Mouse (Mus musculus): ENCODE data around the gene Slc32a1. TPM values are rescaled to one million over a fixed set of nuclear protein-coding genes. Genes with fewer than 3 reads are reported as not detected.
A peak's percentile ranks its signal among the peaks of the same experiment; 100 is the strongest.

Gene Slc32a1
- polyA plus RNA-seq, 1 experiment from 2014 or later, result 0.07 TPM

DNA sequence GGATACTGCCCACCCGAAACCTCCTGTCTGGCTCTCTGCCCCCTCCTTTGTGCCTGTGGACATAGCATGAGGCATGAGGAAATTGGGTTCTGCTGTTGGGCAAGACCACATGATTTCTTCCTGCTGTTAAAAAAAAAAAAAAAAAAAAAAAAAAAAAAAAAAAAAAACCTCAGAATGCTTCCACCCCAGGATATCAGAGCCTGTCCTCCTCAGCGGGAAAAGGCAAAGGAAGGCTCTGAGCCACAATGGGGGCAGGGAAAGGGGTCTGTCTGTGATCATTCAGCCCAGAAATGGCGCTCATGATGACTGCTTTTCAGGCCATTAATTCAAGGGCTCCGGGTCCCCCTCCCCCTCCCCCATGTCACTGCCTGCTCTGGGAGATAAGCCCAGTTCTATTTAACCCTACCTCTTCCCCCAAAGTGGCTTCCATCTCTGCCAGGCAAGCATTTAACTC is 4.0 kb upstream of the Slc32a1 start:
- peaks cover 84% of the 10 kb centered on the region for H3K27me3 ChIP-seq (replicated peaks; ENCODE audit: control insufficient read depth, insufficient read depth, low read length)
- H3K4me3 ChIP-seq (ENCODE audit: low read depth, low read length), result no peak overlapping the region
- no peaks in the 10 kb centered on the region for H3K9me3 ChIP-seq (ENCODE audit: control insufficient read depth, low read length)
- WGBS, result 6% methylated on average over 4 of the region's 4 CpGs
- no peak overlapping the region for H3K9ac ChIP-seq (ENCODE audit: low read depth, low read length)
- ATAC-seq (ENCODE audit: low read depth) (no peak; the same call in 1 of the 2 replicates), DNase-seq (ENCODE audit: low spot score) (no peak)
- no peak overlapping the region for H3K27ac ChIP-seq (replicated peaks; ENCODE audit: low read depth, low read length)
- peaks cover 2% of the 10 kb centered on the region; the same call in 1 of the 2 replicates for H3K4me1 ChIP-seq (ENCODE audit: control insufficient read depth, insufficient read depth, low read length)
- no peak overlapping the region for H3K4me2 ChIP-seq (ENCODE audit: low read depth, low read length)
- H3K36me3 ChIP-seq (ENCODE audit: control insufficient read depth, insufficient read depth, low read length), result no peaks in the 10 kb centered on the region

DNA sequence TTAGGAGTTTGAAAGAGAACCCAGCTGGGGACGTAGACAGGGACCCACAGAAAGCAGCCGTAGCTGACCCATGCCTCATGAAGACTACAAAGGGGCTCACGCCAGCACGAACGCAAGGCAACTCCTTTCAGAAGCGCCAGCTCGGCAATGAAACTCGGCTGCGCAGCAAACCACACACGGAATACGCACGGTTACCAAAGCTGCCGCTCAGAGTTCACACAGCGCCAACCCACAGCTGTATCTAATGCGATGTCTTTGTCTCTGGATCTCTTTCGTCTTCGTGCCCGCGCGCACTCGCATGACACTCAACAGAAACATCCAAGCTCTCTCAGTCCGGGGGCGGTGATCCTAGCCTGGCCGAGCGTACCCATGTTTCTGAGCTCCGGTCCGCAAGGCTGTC is 886 bp upstream of the Slc32a1 start:
- no peaks in the 10 kb centered on the region for H3K9me3 ChIP-seq (ENCODE audit: control insufficient read depth, low read length)
- no peaks in the 10 kb centered on the region for H3K36me3 ChIP-seq (ENCODE audit: control insufficient read depth, insufficient read depth, low read length)
- under 1% methylated on average over 27 of the region's 27 CpGs for WGBS
- ATAC-seq (ENCODE audit: low read depth) (no peak), DNase-seq (ENCODE audit: low spot score) (no peak)
- no peak overlapping the region for H3K4me2 ChIP-seq (ENCODE audit: low read depth, low read length)
- peaks cover 2% of the 10 kb centered on the region; the same call in 1 of the 2 replicates for H3K4me1 ChIP-seq (ENCODE audit: control insufficient read depth, insufficient read depth, low read length)
- H3K27ac ChIP-seq (replicated peaks; ENCODE audit: low read depth, low read length), result no peak overlapping the region
- H3K9ac ChIP-seq (ENCODE audit: low read depth, low read length), result no peak overlapping the region
- H3K27me3 ChIP-seq (replicated peaks; ENCODE audit: control insufficient read depth, insufficient read depth, low read length), result peaks cover 96% of the 10 kb centered on the region
- H3K4me3 ChIP-seq (ENCODE audit: low read depth, low read length), result peak overlapping the region; percentile 13; the same call in 1 of the 2 replicates

DNA sequence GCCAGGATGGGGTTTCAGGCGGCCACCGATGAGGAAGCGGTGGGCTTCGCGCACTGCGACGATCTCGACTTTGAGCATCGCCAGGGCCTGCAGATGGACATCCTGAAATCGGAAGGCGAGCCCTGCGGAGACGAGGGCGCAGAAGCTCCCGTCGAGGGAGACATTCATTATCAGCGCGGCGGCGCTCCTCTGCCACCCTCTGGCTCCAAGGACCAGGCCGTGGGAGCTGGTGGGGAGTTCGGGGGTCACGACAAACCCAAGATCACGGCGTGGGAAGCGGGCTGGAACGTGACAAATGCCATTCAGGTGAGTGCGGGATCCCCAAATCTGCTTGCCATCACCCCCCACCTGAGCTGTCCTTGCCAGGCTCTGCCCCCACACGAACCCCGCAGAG is 756 bp downstream of the Slc32a1 start:
- ATAC-seq (ENCODE audit: low read depth) (no peak), DNase-seq (ENCODE audit: low spot score) (no peak)
- Histone ChIP-seq H3K4me3 (ENCODE audit: low read depth, low read length) (peak overlapping the region; percentile 29; the same call in 1 of the 2 replicates), H3K9me3 (ENCODE audit: control insufficient read depth, low read length) (no peaks in the 10 kb centered on the region), H3K4me2 (ENCODE audit: low read depth, low read length) (peak overlapping the region; percentile 43; the same call in 1 of the 2 replicates), H3K36me3 (ENCODE audit: control insufficient read depth, insufficient read depth, low read length) (no peaks in the 10 kb centered on the region), H3K27me3 (replicated peaks; ENCODE audit: control insufficient read depth, insufficient read depth, low read length) (peaks cover 100% of the 10 kb centered on the region), H3K27ac (replicated peaks; ENCODE audit: low read depth, low read length) (no peak overlapping the region), H3K4me1 (ENCODE audit: control insufficient read depth, insufficient read depth, low read length) (peaks cover 6% of the 10 kb centered on the region; the same call in 1 of the 2 replicates), H3K9ac (ENCODE audit: low read depth, low read length) (no peak overlapping the region)
- WGBS, result under 1% methylated on average over 24 of the region's 30 CpGs

DNA sequence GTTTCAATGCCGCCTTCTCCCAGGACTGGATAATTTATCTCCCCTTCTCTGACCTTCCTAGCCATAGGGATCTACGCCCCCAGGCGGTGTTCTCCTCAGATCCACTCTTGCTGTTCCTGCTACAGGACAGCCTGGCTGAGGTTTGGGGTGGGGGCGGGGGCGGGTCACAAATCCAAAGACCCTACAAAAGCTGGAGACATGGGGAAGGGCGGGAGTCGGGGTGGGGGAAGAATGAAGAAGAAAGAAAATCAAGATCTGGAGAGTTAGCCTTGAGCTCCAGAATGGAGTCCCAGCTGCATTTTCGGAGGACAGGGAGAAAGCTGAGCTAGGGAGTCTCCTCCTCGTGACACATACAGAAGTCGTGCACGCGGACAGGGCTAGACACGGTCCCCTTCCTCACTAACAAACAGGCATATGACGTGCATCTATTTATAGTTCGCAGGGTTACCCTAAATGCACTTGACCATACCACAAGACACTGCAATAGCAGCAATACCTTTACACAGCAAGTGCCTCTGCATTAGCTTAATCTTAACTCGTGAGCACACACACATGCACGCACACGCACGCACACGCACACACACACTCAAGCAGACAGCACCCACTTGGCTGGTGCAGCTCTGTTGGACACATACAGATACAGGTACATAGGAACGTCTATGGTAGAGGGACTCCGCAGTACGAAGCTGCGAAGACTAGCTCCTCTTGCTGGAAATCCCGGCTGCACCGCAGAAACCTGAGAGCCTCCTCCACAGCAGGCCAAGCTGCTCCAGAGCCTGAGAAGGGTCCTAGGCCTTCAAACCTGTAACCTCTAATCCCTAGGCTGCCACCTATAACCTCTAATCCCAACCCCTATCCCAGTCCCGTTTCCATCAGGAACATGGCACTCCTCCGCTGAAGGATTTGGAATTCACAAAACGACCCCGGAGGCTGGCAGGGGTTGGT is 1.4 kb downstream of the Slc32a1 start:
- DNase-seq (ENCODE audit: low spot score), result no peak
- Histone ChIP-seq H3K4me3 (ENCODE audit: low read depth, low read length) (no peak overlapping the region; the same call in 1 of the 2 replicates), H3K27me3 (replicated peaks; ENCODE audit: control insufficient read depth, insufficient read depth, low read length) (peaks cover 100% of the 10 kb centered on the region)

DNA sequence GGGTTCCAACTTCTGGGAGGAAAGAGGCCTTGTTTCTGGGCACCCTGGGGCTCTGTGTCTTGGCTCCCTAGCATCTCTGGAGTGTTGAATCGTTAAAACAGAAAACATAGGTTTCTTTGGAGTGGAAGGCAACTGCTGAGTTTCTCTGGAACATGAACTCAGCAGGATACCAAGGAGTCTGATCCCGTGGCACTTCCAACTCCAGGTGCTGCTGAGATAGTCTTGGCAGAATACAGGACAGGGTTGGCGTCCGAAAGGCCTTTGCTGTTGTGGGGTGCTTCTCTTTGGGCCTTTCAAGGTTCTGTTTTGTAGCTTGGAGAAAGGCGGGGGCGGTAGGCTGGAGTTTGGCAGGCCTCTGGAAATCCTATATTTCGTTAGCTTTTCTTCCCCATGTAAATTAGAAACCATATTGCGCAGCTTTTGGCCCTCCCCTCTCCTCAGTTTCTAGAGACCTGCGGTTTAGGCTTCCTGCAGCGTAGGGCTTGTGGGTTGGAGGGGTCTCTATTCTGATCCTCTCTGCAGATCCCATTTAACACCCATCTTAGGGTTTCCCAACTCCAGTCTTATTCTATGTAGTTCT is 2.2 kb downstream of the Slc32a1 start:
- no peak for ATAC-seq (ENCODE audit: low read depth)
- Histone ChIP-seq H3K9ac (ENCODE audit: low read depth, low read length) (no peak overlapping the region), H3K27ac (replicated peaks; ENCODE audit: low read depth, low read length) (no peak overlapping the region), H3K4me1 (ENCODE audit: control insufficient read depth, insufficient read depth, low read length) (peaks cover 6% of the 10 kb centered on the region; the same call in 1 of the 2 replicates), H3K9me3 (ENCODE audit: control insufficient read depth, low read length) (no peaks in the 10 kb centered on the region), H3K36me3 (ENCODE audit: control insufficient read depth, insufficient read depth, low read length) (no peaks in the 10 kb centered on the region), H3K4me2 (ENCODE audit: low read depth, low read length) (no peak overlapping the region), H3K4me3 (ENCODE audit: low read depth, low read length) (no peak overlapping the region), H3K27me3 (replicated peaks; ENCODE audit: control insufficient read depth, insufficient read depth, low read length) (peaks cover 100% of the 10 kb centered on the region)
- WGBS, result 2% methylated on average over 10 of the region's 10 CpGs
- DNase-seq (ENCODE audit: low spot score), result no peak

More for the DNA sequence above, 1.4 kb downstream of the Slc32a1 start:
- Histone ChIP-seq H3K4me1 (ENCODE audit: control insufficient read depth, insufficient read depth, low read length) (peaks cover 6% of the 10 kb centered on the region; the same call in 1 of the 2 replicates), H3K36me3 (ENCODE audit: control insufficient read depth, insufficient read depth, low read length) (no peaks in the 10 kb centered on the region), H3K27ac (replicated peaks; ENCODE audit: low read depth, low read length) (no peak overlapping the region), H3K4me2 (ENCODE audit: low read depth, low read length) (no peak overlapping the region), H3K9me3 (ENCODE audit: control insufficient read depth, low read length) (no peaks in the 10 kb centered on the region), H3K9ac (ENCODE audit: low read depth, low read length) (no peak overlapping the region)
- 2% methylated on average over 29 of the region's 30 CpGs for WGBS
- ATAC-seq (ENCODE audit: low read depth), result no peak

DNA sequence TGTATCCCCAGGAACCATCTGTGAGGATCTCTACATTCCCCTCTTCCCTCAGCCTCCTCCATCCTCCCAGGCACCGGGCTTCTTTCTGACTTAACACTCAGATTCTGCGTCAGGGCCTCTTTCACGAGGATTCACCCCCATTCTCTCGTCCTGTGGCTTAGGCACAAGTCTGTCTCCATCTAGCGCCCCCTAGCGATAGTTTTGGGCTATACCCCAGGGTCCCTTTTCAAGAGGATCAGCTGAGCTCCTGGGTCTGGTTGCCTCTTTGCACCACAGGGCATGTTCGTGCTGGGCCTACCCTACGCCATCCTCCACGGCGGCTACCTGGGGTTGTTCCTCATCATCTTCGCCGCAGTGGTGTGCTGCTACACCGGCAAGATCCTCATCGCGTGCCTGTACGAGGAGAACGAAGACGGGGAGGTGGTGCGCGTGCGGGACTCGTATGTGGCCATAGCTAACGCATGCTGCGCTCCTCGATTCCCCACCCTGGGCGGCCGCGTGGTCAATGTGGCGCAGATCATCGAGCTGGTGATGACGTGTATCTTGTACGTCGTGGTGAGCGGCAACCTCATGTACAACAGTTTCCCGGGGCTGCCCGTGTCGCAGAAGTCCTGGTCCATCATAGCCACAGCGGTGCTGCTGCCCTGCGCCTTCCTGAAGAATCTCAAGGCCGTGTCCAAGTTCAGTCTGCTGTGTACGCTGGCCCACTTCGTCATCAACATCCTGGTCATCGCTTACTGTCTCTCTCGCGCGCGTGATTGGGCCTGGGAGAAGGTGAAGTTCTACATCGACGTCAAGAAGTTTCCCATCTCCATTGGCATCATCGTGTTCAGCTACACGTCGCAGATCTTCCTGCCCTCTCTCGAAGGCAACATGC is 3.2 kb downstream of the Slc32a1 start:
- H3K4me1 ChIP-seq (ENCODE audit: control insufficient read depth, insufficient read depth, low read length), result peaks cover 6% of the 10 kb centered on the region; the same call in 1 of the 2 replicates
- WGBS, result 4% methylated on average over 47 of the region's 53 CpGs
- H3K27ac ChIP-seq (replicated peaks; ENCODE audit: low read depth, low read length), result no peak overlapping the region
- H3K9ac ChIP-seq (ENCODE audit: low read depth, low read length), result no peak overlapping the region
- ATAC-seq (ENCODE audit: low read depth) (no peak), DNase-seq (ENCODE audit: low spot score) (peak; percentile 61)
- no peak overlapping the region for H3K4me2 ChIP-seq (ENCODE audit: low read depth, low read length)
- H3K36me3 ChIP-seq (ENCODE audit: control insufficient read depth, insufficient read depth, low read length), result no peaks in the 10 kb centered on the region
- H3K4me3 ChIP-seq (ENCODE audit: low read depth, low read length), result no peak overlapping the region
- H3K27me3 ChIP-seq (replicated peaks; ENCODE audit: control insufficient read depth, insufficient read depth, low read length), result peaks cover 100% of the 10 kb centered on the region
- H3K9me3 ChIP-seq (ENCODE audit: control insufficient read depth, low read length), result no peaks in the 10 kb centered on the region

DNA sequence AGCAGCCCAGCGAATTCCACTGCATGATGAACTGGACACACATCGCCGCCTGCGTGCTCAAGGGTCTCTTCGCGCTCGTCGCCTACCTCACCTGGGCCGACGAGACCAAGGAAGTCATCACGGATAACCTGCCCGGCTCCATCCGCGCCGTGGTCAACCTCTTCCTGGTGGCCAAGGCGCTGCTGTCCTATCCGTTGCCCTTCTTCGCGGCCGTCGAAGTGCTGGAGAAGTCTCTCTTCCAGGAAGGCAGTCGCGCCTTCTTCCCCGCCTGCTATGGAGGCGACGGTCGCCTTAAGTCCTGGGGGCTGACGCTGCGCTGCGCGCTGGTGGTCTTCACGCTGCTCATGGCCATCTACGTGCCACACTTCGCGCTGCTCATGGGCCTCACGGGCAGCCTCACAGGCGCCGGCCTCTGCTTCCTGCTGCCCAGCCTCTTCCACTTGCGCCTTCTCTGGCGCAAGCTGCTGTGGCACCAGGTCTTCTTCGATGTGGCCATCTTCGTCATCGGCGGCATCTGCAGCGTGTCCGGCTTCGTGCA is 3.9 kb downstream of the Slc32a1 start:
- Histone ChIP-seq H3K36me3 (ENCODE audit: control insufficient read depth, insufficient read depth, low read length) (no peaks in the 10 kb centered on the region), H3K27me3 (replicated peaks; ENCODE audit: control insufficient read depth, insufficient read depth, low read length) (peaks cover 100% of the 10 kb centered on the region), H3K27ac (replicated peaks; ENCODE audit: low read depth, low read length) (no peak overlapping the region), H3K9ac (ENCODE audit: low read depth, low read length) (no peak overlapping the region), H3K9me3 (ENCODE audit: control insufficient read depth, low read length) (no peaks in the 10 kb centered on the region), H3K4me2 (ENCODE audit: low read depth, low read length) (0 out of 2 replicates have a peak overlapping the region, but pooled peaks have one; percentile 13), H3K4me3 (ENCODE audit: low read depth, low read length) (peak overlapping the region; percentile 9), H3K4me1 (ENCODE audit: control insufficient read depth, insufficient read depth, low read length) (peaks cover 6% of the 10 kb centered on the region; the same call in 1 of the 2 replicates)
- no peak for ATAC-seq (ENCODE audit: low read depth)
- no peak for DNase-seq (ENCODE audit: low spot score)
- WGBS, result 2% methylated on average over 39 of the region's 47 CpGs
